Mouse (Mus musculus): ENCODE results near the gene Ube2i. TPM values are rescaled to one million over a fixed set of nuclear protein-coding genes. Genes with fewer than 3 reads are reported as not detected.

Ube2i gene
- polyA plus RNA-seq, 1 experiment from 2014 or later, result 478 TPM

GRCm38 (mm10) chr17:25257804-25258261 is 16.6 kb downstream of the Ube2i start:
- Histone ChIP-seq H3K27me3 (replicated peaks; ENCODE audit: control insufficient read depth, insufficient read depth, low read length) (peaks cover 19% of the 10 kb centered on the region), H3K27ac (ENCODE audit: low read length) (no peak overlapping the region), H3K4me2 (ENCODE audit: low read depth, low read length) (no peak overlapping the region), H3K9me3 (ENCODE audit: control insufficient read depth, low read length) (no peaks in the 10 kb centered on the region), H3K4me3 (ENCODE audit: low read length) (no peak overlapping the region), H3K9ac (ENCODE audit: low read depth, low read length) (no peak overlapping the region), H3K36me3 (ENCODE audit: control insufficient read depth, insufficient read depth, low read length) (peaks cover 12% of the 10 kb centered on the region), H3K4me1 (ENCODE audit: control insufficient read depth, insufficient read depth, low read length) (peaks cover 11% of the 10 kb centered on the region)
- no peak for ATAC-seq
- WGBS, result 45% methylated on average over 6 of the region's 6 CpGs

- WGBS, result 3% methylated on average over 35 of the region's 35 CpGs
- ATAC-seq, result peak; percentile 19; the same call in 1 of the 2 replicates
- H3K9me3 ChIP-seq (ENCODE audit: control insufficient read depth, low read length), result no peaks in the 10 kb centered on the region
- peaks cover 19% of the 10 kb centered on the region for H3K27me3 ChIP-seq (replicated peaks; ENCODE audit: control insufficient read depth, insufficient read depth, low read length)
- peak within 1 kb of the TSS; percentile 53 for H3K9ac ChIP-seq (ENCODE audit: low read depth, low read length)
- H3K4me1 ChIP-seq (ENCODE audit: control insufficient read depth, insufficient read depth, low read length), result peaks cover 11% of the 10 kb centered on the region
- H3K27ac ChIP-seq (ENCODE audit: low read length), result no peak within 1 kb of the TSS
- peak within 1 kb of the TSS; percentile 45 for H3K4me3 ChIP-seq (ENCODE audit: low read length)
- 0 out of 2 replicates have a peak, but pooled peaks cover 7% of the 10 kb centered on the region for H3K36me3 ChIP-seq (ENCODE audit: control insufficient read depth, insufficient read depth, low read length)
- peak within 1 kb of the TSS; percentile 75 for H3K4me2 ChIP-seq (ENCODE audit: low read depth, low read length)
Measured at GRCm38 (mm10) chr17:25256140-25256754, 18.2 kb downstream of the Ube2i start, which contains the start of gene Baiap3. Gene Baiap3, minus strand, starts transcription at chr17:25256364.

- 58% methylated on average over 2 of the region's 2 CpGs for WGBS
- H3K27ac ChIP-seq (ENCODE audit: low read length), result no peak overlapping the region
- H3K4me3 ChIP-seq (ENCODE audit: low read length), result no peak overlapping the region
- ATAC-seq, result no peak
- H3K36me3 ChIP-seq (ENCODE audit: control insufficient read depth, insufficient read depth, low read length), result 0 out of 2 replicates have a peak, but pooled peaks cover 5% of the 10 kb centered on the region
- H3K4me1 ChIP-seq (ENCODE audit: control insufficient read depth, insufficient read depth, low read length), result peaks cover 11% of the 10 kb centered on the region
- H3K9ac ChIP-seq (ENCODE audit: low read depth, low read length), result no peak overlapping the region
- no peak overlapping the region; the same call in 1 of the 2 replicates for H3K4me2 ChIP-seq (ENCODE audit: low read depth, low read length)
- H3K27me3 ChIP-seq (replicated peaks; ENCODE audit: control insufficient read depth, insufficient read depth, low read length), result peaks cover 19% of the 10 kb centered on the region
- H3K9me3 ChIP-seq (ENCODE audit: control insufficient read depth, low read length), result no peaks in the 10 kb centered on the region
Measured at GRCm38 (mm10) chr17:25255110-25255509, 19.3 kb downstream of the Ube2i start.

GRCm38 (mm10) chr17:25253760-25254159 is 20.7 kb downstream of the Ube2i start:
- H3K27ac ChIP-seq (ENCODE audit: low read length), result no peak overlapping the region
- no peak overlapping the region for H3K4me2 ChIP-seq (ENCODE audit: low read depth, low read length)
- H3K27me3 ChIP-seq (replicated peaks; ENCODE audit: control insufficient read depth, insufficient read depth, low read length), result peaks cover 19% of the 10 kb centered on the region
- no peak overlapping the region for H3K4me3 ChIP-seq (ENCODE audit: low read length)
- H3K4me1 ChIP-seq (ENCODE audit: control insufficient read depth, insufficient read depth, low read length), result peaks cover 11% of the 10 kb centered on the region
- WGBS, result 31% methylated on average over 10 of the region's 10 CpGs
- no peaks in the 10 kb centered on the region for H3K9me3 ChIP-seq (ENCODE audit: control insufficient read depth, low read length)
- no peaks in the 10 kb centered on the region for H3K36me3 ChIP-seq (ENCODE audit: control insufficient read depth, insufficient read depth, low read length)
- H3K9ac ChIP-seq (ENCODE audit: low read depth, low read length), result no peak overlapping the region
- ATAC-seq, result no peak

GRCm38 (mm10) chr17:25252643-25253042 is 21.8 kb downstream of the Ube2i start:
- Histone ChIP-seq H3K36me3 (ENCODE audit: control insufficient read depth, insufficient read depth, low read length) (no peaks in the 10 kb centered on the region), H3K4me1 (ENCODE audit: control insufficient read depth, insufficient read depth, low read length) (peaks cover 11% of the 10 kb centered on the region), H3K9ac (ENCODE audit: low read depth, low read length) (no peak overlapping the region), H3K4me3 (ENCODE audit: low read length) (no peak overlapping the region), H3K27me3 (replicated peaks; ENCODE audit: control insufficient read depth, insufficient read depth, low read length) (peaks cover 19% of the 10 kb centered on the region), H3K27ac (ENCODE audit: low read length) (no peak overlapping the region), H3K4me2 (ENCODE audit: low read depth, low read length) (no peak overlapping the region), H3K9me3 (ENCODE audit: control insufficient read depth, low read length) (no peaks in the 10 kb centered on the region)
- 30% methylated on average over 3 of the region's 3 CpGs for WGBS
- no peak for ATAC-seq

- H3K4me1 ChIP-seq (ENCODE audit: control insufficient read depth, insufficient read depth, low read length), result no peaks in the 10 kb centered on the region
- H3K4me3 ChIP-seq (ENCODE audit: low read length), result no peak overlapping the region
- no peaks in the 10 kb centered on the region for H3K9me3 ChIP-seq (ENCODE audit: control insufficient read depth, low read length)
- no peak overlapping the region for H3K9ac ChIP-seq (ENCODE audit: low read depth, low read length)
- ATAC-seq, result no peak
- H3K36me3 ChIP-seq (ENCODE audit: control insufficient read depth, insufficient read depth, low read length), result no peaks in the 10 kb centered on the region
- H3K4me2 ChIP-seq (ENCODE audit: low read depth, low read length), result no peak overlapping the region
- H3K27ac ChIP-seq (ENCODE audit: low read length), result no peak overlapping the region
- 76% methylated on average over 8 of the region's 8 CpGs for WGBS
- H3K27me3 ChIP-seq (replicated peaks; ENCODE audit: control insufficient read depth, insufficient read depth, low read length), result peaks cover 13% of the 10 kb centered on the region
Measured at GRCm38 (mm10) chr17:25250181-25250835, 24.1 kb downstream of the Ube2i start.

GRCm38 (mm10) chr17:25248033-25248750 is 26.2 kb downstream of the Ube2i start:
- no peak overlapping the region for H3K4me3 ChIP-seq (ENCODE audit: low read length)
- no peak overlapping the region for H3K27ac ChIP-seq (ENCODE audit: low read length)
- no peak for ATAC-seq
- no peak overlapping the region for H3K4me2 ChIP-seq (ENCODE audit: low read depth, low read length)
- H3K9me3 ChIP-seq (ENCODE audit: control insufficient read depth, low read length), result no peaks in the 10 kb centered on the region
- H3K4me1 ChIP-seq (ENCODE audit: control insufficient read depth, insufficient read depth, low read length), result no peaks in the 10 kb centered on the region
- 77% methylated on average over 18 of the region's 18 CpGs for WGBS
- H3K9ac ChIP-seq (ENCODE audit: low read depth, low read length), result no peak overlapping the region
- H3K36me3 ChIP-seq (ENCODE audit: control insufficient read depth, insufficient read depth, low read length), result peaks cover 6% of the 10 kb centered on the region
- H3K27me3 ChIP-seq (replicated peaks; ENCODE audit: control insufficient read depth, insufficient read depth, low read length), result no peaks in the 10 kb centered on the region

- no peak for ATAC-seq
- H3K36me3 ChIP-seq (ENCODE audit: control insufficient read depth, insufficient read depth, low read length), result peaks cover 9% of the 10 kb centered on the region
- 77% methylated on average over 16 of the region's 16 CpGs for WGBS
- H3K4me2 ChIP-seq (ENCODE audit: low read depth, low read length), result no peak overlapping the region
- no peaks in the 10 kb centered on the region for H3K9me3 ChIP-seq (ENCODE audit: control insufficient read depth, low read length)
- no peaks in the 10 kb centered on the region for H3K27me3 ChIP-seq (replicated peaks; ENCODE audit: control insufficient read depth, insufficient read depth, low read length)
- no peak overlapping the region for H3K9ac ChIP-seq (ENCODE audit: low read depth, low read length)
- H3K27ac ChIP-seq (ENCODE audit: low read length), result no peak overlapping the region
- H3K4me3 ChIP-seq (ENCODE audit: low read length), result no peak overlapping the region
- peaks cover 12% of the 10 kb centered on the region for H3K4me1 ChIP-seq (ENCODE audit: control insufficient read depth, insufficient read depth, low read length)
Measured at GRCm38 (mm10) chr17:25244239-25244638, 30.2 kb downstream of the Ube2i start.

- H3K9me3 ChIP-seq (ENCODE audit: control insufficient read depth, low read length), result no peaks in the 10 kb centered on the region
- H3K4me1 ChIP-seq (ENCODE audit: control insufficient read depth, insufficient read depth, low read length), result peaks cover 15% of the 10 kb centered on the region
- no peak overlapping the region for H3K9ac ChIP-seq (ENCODE audit: low read depth, low read length)
- peaks cover 9% of the 10 kb centered on the region for H3K36me3 ChIP-seq (ENCODE audit: control insufficient read depth, insufficient read depth, low read length)
- no peak overlapping the region for H3K4me2 ChIP-seq (ENCODE audit: low read depth, low read length)
- no peak for ATAC-seq
- 88% methylated on average over 11 of the region's 11 CpGs for WGBS
- no peak overlapping the region for H3K27ac ChIP-seq (ENCODE audit: low read length)
- H3K4me3 ChIP-seq (ENCODE audit: low read length), result no peak overlapping the region
- no peaks in the 10 kb centered on the region for H3K27me3 ChIP-seq (replicated peaks; ENCODE audit: control insufficient read depth, insufficient read depth, low read length)
Measured at GRCm38 (mm10) chr17:25243131-25243780, 31.2 kb downstream of the Ube2i start.

Data from intestine, embryonic 16.5 days (tissue).